Mouse (Mus musculus) liver, postnatal 0 days (tissue): ENCODE results near the gene Dnajc7.
A peak's percentile ranks its signal among the peaks of the same experiment; 100 is the strongest.

ENCODE experiments used
- CTCF ChIP-seq: sonication (generic); IDR thresholded peaks from 2 replicates; pipeline ENCODE4 v1.5.1; 2016; ENCODE audit warnings: antibody characterized with exemption, low read depth
- EP300 ChIP-seq: IDR thresholded peaks from 2 replicates; pipeline ENCODE4 v1.6.1; 2016; ENCODE audit warnings: antibody characterized with exemption, low read depth, mild to moderate bottlenecking

- TF ChIP-seq CTCF (peak; percentile 98), EP300 (peak; percentile 78)
Observed at GRCm38 (mm10) chr11:100622714-100623113, 2.7 kb upstream of the Dnajc7 start.
